Mouse (Mus musculus): ENCODE results near the gene Hoxd12.

The Hoxd12 gene

GRCm38 (mm10) chr2:74663291-74663925 is 11.4 kb upstream of the Hoxd12 start:
- no peak for DNase-seq (ENCODE audit: low read depth in 2 of 2, low spot score in 2 of 2)

- no peak for DNase-seq (ENCODE audit: low read depth in 2 of 2, low spot score in 2 of 2)
These were observed 8.4 kb upstream of the Hoxd12 start for GRCm38 (mm10) chr2:74666411-74666810.

GRCm38 (mm10) chr2:74667191-74667841 is 7.5 kb upstream of the Hoxd12 start:
- no peak for DNase-seq (ENCODE audit: low read depth in 2 of 2, low spot score in 2 of 2)

- DNase-seq (ENCODE audit: low read depth in 2 of 2, low spot score in 2 of 2) = no peak
These were observed 6.9 kb upstream of the Hoxd12 start, which contains the start of gene Hoxd13 for GRCm38 (mm10) chr2:74667842-74668357. Gene Hoxd13 (plus strand): TSS chr2:74668310.

GRCm38 (mm10) chr2:74668370-74669229 is 6.2 kb upstream of the Hoxd12 start:
- no peak for DNase-seq (ENCODE audit: low read depth in 2 of 2, low spot score in 2 of 2)

GRCm38 (mm10) chr2:74669230-74669578 is 5.6 kb upstream of the Hoxd12 start:
- DNase-seq (ENCODE audit: low read depth in 2 of 2, low spot score in 2 of 2) = no peak

GRCm38 (mm10) chr2:74669650-74670235 is 5.1 kb upstream of the Hoxd12 start:
- no peak for DNase-seq (ENCODE audit: low read depth in 2 of 2, low spot score in 2 of 2)

GRCm38 (mm10) chr2:74670632-74671188 is 4.1 kb upstream of the Hoxd12 start:
- no peak for DNase-seq (ENCODE audit: low read depth in 2 of 2, low spot score in 2 of 2)

GRCm38 (mm10) chr2:74671847-74672246 is 3.0 kb upstream of the Hoxd12 start:
- no peak for DNase-seq (ENCODE audit: low read depth in 2 of 2, low spot score in 2 of 2)

GRCm38 (mm10) chr2:74672481-74673362 is 2.1 kb upstream of the Hoxd12 start:
- peak in 1 of 2 experiments; percentile 37 for DNase-seq (ENCODE audit: low read depth in 2 of 2, low spot score in 2 of 2)

GRCm38 (mm10) chr2:74673835-74674425 is 883 bp upstream of the Hoxd12 start:
- no peak for DNase-seq (ENCODE audit: low read depth in 2 of 2, low spot score in 2 of 2)

GRCm38 (mm10) chr2:74675666-74676282 is 961 bp downstream of the Hoxd12 start:
- no peak for DNase-seq (ENCODE audit: low read depth in 2 of 2, low spot score in 2 of 2)

GRCm38 (mm10) chr2:74676376-74677052 is 1.7 kb downstream of the Hoxd12 start:
- no peak for DNase-seq (ENCODE audit: low read depth in 2 of 2, low spot score in 2 of 2)

- DNase-seq (ENCODE audit: low read depth in 2 of 2, low spot score in 2 of 2) = no peak
These were observed 2.3 kb downstream of the Hoxd12 start for GRCm38 (mm10) chr2:74677106-74677505.

- no peak for DNase-seq (ENCODE audit: low read depth in 2 of 2, low spot score in 2 of 2)
These were observed 4.2 kb downstream of the Hoxd12 start, which contains the start of gene Hoxd11 for GRCm38 (mm10) chr2:74678891-74679595. Gene Hoxd11 (plus strand): TSS chr2:74679557.

GRCm38 (mm10) chr2:74679596-74679971 is 4.8 kb downstream of the Hoxd12 start:
- no peak for DNase-seq (ENCODE audit: low read depth in 2 of 2, low spot score in 2 of 2)

- DNase-seq (ENCODE audit: low read depth in 2 of 2, low spot score in 2 of 2) = no peak
These were observed 5.2 kb downstream of the Hoxd12 start for GRCm38 (mm10) chr2:74679980-74680379.
